Mouse (Mus musculus): Measurements from ENCODE around the gene Trrap. TPM values are rescaled to one million over a fixed set of nuclear protein-coding genes. Genes with fewer than 3 reads are reported as not detected.

Gene Trrap
- polyA plus RNA-seq, 1 experiment from 2014 or later: 47.2 TPM

- H3K4me2 ChIP-seq (ENCODE audit: low read depth, low read length): no peak overlapping the region
- no peak overlapping the region for H3K27ac ChIP-seq (ENCODE audit: low read length)
- no peak for ATAC-seq (replicated peaks; ENCODE audit: extremely low read depth, insufficient read depth, low FRiP score)
- 30% methylated on average over 8 of the region's 8 CpGs for WGBS
- H3K9me3 ChIP-seq (replicated peaks; ENCODE audit: control insufficient read depth, low read length): no peaks in the 10 kb centered on the region
- H3K9ac ChIP-seq (ENCODE audit: low read length): no peak overlapping the region
- no peaks in the 10 kb centered on the region for H3K27me3 ChIP-seq (ENCODE audit: control insufficient read depth, insufficient read depth, low read length)
- H3K4me3 ChIP-seq (ENCODE audit: low read length): no peak overlapping the region
- no peaks in the 10 kb centered on the region for H3K4me1 ChIP-seq (ENCODE audit: control insufficient read depth, insufficient read depth, low read length)
- H3K36me3 ChIP-seq (ENCODE audit: control insufficient read depth, insufficient read depth): no peaks in the 10 kb centered on the region
Observed at GRCm38 (mm10) chr5:144734949-144735348, 32.6 kb upstream of the Trrap start.

- H3K27ac ChIP-seq (ENCODE audit: low read length): no peak overlapping the region
- ATAC-seq (replicated peaks; ENCODE audit: extremely low read depth, insufficient read depth, low FRiP score): no peak
- H3K9me3 ChIP-seq (replicated peaks; ENCODE audit: control insufficient read depth, low read length): no peaks in the 10 kb centered on the region
- no peak overlapping the region for H3K4me2 ChIP-seq (ENCODE audit: low read depth, low read length)
- WGBS: 83% methylated on average over 14 of the region's 14 CpGs
- H3K4me1 ChIP-seq (ENCODE audit: control insufficient read depth, insufficient read depth, low read length): no peaks in the 10 kb centered on the region
- no peaks in the 10 kb centered on the region for H3K36me3 ChIP-seq (ENCODE audit: control insufficient read depth, insufficient read depth)
- H3K4me3 ChIP-seq (ENCODE audit: low read length): no peak overlapping the region
- no peak overlapping the region for H3K9ac ChIP-seq (ENCODE audit: low read length)
- H3K27me3 ChIP-seq (ENCODE audit: control insufficient read depth, insufficient read depth, low read length): no peaks in the 10 kb centered on the region
Observed at GRCm38 (mm10) chr5:144737101-144737500, 30.4 kb upstream of the Trrap start.

GRCm38 (mm10) chr5:144752432-144752831, 15.1 kb upstream of the Trrap start:
- no peak for ATAC-seq (replicated peaks; ENCODE audit: extremely low read depth, insufficient read depth, low FRiP score)
- Histone ChIP-seq H3K4me1 (ENCODE audit: control insufficient read depth, insufficient read depth, low read length) (0 out of 2 replicates have a peak, but pooled peaks cover 6% of the 10 kb centered on the region), H3K9me3 (replicated peaks; ENCODE audit: control insufficient read depth, low read length) (no peaks in the 10 kb centered on the region), H3K27me3 (ENCODE audit: control insufficient read depth, insufficient read depth, low read length) (no peaks in the 10 kb centered on the region), H3K4me2 (ENCODE audit: low read depth, low read length) (no peak overlapping the region), H3K9ac (ENCODE audit: low read length) (no peak overlapping the region), H3K4me3 (ENCODE audit: low read length) (no peak overlapping the region), H3K36me3 (ENCODE audit: control insufficient read depth, insufficient read depth) (no peaks in the 10 kb centered on the region), H3K27ac (ENCODE audit: low read length) (no peak overlapping the region)
- WGBS: 6% methylated on average over 5 of the region's 5 CpGs

GRCm38 (mm10) chr5:144753041-144753440, 14.5 kb upstream of the Trrap start:
- no peak overlapping the region for H3K4me3 ChIP-seq (ENCODE audit: low read length)
- WGBS: 55% methylated on average over 7 of the region's 7 CpGs
- H3K4me1 ChIP-seq (ENCODE audit: control insufficient read depth, insufficient read depth, low read length): 0 out of 2 replicates have a peak, but pooled peaks cover 6% of the 10 kb centered on the region
- H3K9ac ChIP-seq (ENCODE audit: low read length): no peak overlapping the region
- ATAC-seq (replicated peaks; ENCODE audit: extremely low read depth, insufficient read depth, low FRiP score): no peak
- H3K27ac ChIP-seq (ENCODE audit: low read length): no peak overlapping the region
- H3K27me3 ChIP-seq (ENCODE audit: control insufficient read depth, insufficient read depth, low read length): no peaks in the 10 kb centered on the region
- H3K4me2 ChIP-seq (ENCODE audit: low read depth, low read length): no peak overlapping the region
- no peaks in the 10 kb centered on the region for H3K9me3 ChIP-seq (replicated peaks; ENCODE audit: control insufficient read depth, low read length)
- H3K36me3 ChIP-seq (ENCODE audit: control insufficient read depth, insufficient read depth): no peaks in the 10 kb centered on the region

GRCm38 (mm10) chr5:144755191-144755590, 12.3 kb upstream of the Trrap start:
- no peaks in the 10 kb centered on the region for H3K9me3 ChIP-seq (replicated peaks; ENCODE audit: control insufficient read depth, low read length)
- H3K4me2 ChIP-seq (ENCODE audit: low read depth, low read length): no peak overlapping the region
- no peak overlapping the region for H3K4me3 ChIP-seq (ENCODE audit: low read length)
- 0 out of 2 replicates have a peak, but pooled peaks cover 6% of the 10 kb centered on the region for H3K4me1 ChIP-seq (ENCODE audit: control insufficient read depth, insufficient read depth, low read length)
- WGBS: 26% methylated on average over 10 of the region's 10 CpGs
- no peaks in the 10 kb centered on the region for H3K36me3 ChIP-seq (ENCODE audit: control insufficient read depth, insufficient read depth)
- no peak for ATAC-seq (replicated peaks; ENCODE audit: extremely low read depth, insufficient read depth, low FRiP score)
- no peak overlapping the region; the same call in 1 of the 2 replicates for H3K27ac ChIP-seq (ENCODE audit: low read length)
- peaks cover 4% of the 10 kb centered on the region for H3K27me3 ChIP-seq (ENCODE audit: control insufficient read depth, insufficient read depth, low read length)
- H3K9ac ChIP-seq (ENCODE audit: low read length): no peak overlapping the region

GRCm38 (mm10) chr5:144757402-144757801, 10.1 kb upstream of the Trrap start:
- Histone ChIP-seq H3K9me3 (replicated peaks; ENCODE audit: control insufficient read depth, low read length) (no peaks in the 10 kb centered on the region), H3K4me1 (ENCODE audit: control insufficient read depth, insufficient read depth, low read length) (peaks cover 7% of the 10 kb centered on the region; the same call in 1 of the 2 replicates), H3K9ac (ENCODE audit: low read length) (no peak overlapping the region), H3K4me3 (ENCODE audit: low read length) (no peak overlapping the region), H3K27ac (ENCODE audit: low read length) (no peak overlapping the region), H3K27me3 (ENCODE audit: control insufficient read depth, insufficient read depth, low read length) (peaks cover 21% of the 10 kb centered on the region), H3K4me2 (ENCODE audit: low read depth, low read length) (no peak overlapping the region), H3K36me3 (ENCODE audit: control insufficient read depth, insufficient read depth) (no peaks in the 10 kb centered on the region)
- WGBS: 86% methylated on average over 9 of the region's 9 CpGs
- ATAC-seq (replicated peaks; ENCODE audit: extremely low read depth, insufficient read depth, low FRiP score): no peak

GRCm38 (mm10) chr5:144758422-144758821, 9.1 kb upstream of the Trrap start:
- Histone ChIP-seq H3K9me3 (replicated peaks; ENCODE audit: control insufficient read depth, low read length) (no peaks in the 10 kb centered on the region), H3K4me1 (ENCODE audit: control insufficient read depth, insufficient read depth, low read length) (peaks cover 6% of the 10 kb centered on the region; the same call in 1 of the 2 replicates), H3K4me3 (ENCODE audit: low read length) (no peak overlapping the region), H3K27ac (ENCODE audit: low read length) (no peak overlapping the region), H3K9ac (ENCODE audit: low read length) (no peak overlapping the region), H3K36me3 (ENCODE audit: control insufficient read depth, insufficient read depth) (no peaks in the 10 kb centered on the region), H3K4me2 (ENCODE audit: low read depth, low read length) (no peak overlapping the region), H3K27me3 (ENCODE audit: control insufficient read depth, insufficient read depth, low read length) (peaks cover 27% of the 10 kb centered on the region)
- WGBS: 25% methylated on average over 8 of the region's 8 CpGs
- no peak for ATAC-seq (replicated peaks; ENCODE audit: extremely low read depth, insufficient read depth, low FRiP score)

GRCm38 (mm10) chr5:144761161-144761868, 6.2 kb upstream of the Trrap start, which contains the start of gene Tmem130:
Gene Tmem130 (minus strand): TSS chr5:144761818.
- Histone ChIP-seq H3K4me3 (ENCODE audit: low read length) (peak within 1 kb of the TSS; percentile 25), H3K27me3 (ENCODE audit: control insufficient read depth, insufficient read depth, low read length) (peaks cover 27% of the 10 kb centered on the region), H3K9me3 (replicated peaks; ENCODE audit: control insufficient read depth, low read length) (no peaks in the 10 kb centered on the region), H3K36me3 (ENCODE audit: control insufficient read depth, insufficient read depth) (no peaks in the 10 kb centered on the region), H3K9ac (ENCODE audit: low read length) (no peak within 1 kb of the TSS), H3K4me2 (ENCODE audit: low read depth, low read length) (peak within 1 kb of the TSS; percentile 52), H3K27ac (ENCODE audit: low read length) (no peak within 1 kb of the TSS), H3K4me1 (ENCODE audit: control insufficient read depth, insufficient read depth, low read length) (peaks cover 2% of the 10 kb centered on the region; the same call in 1 of the 2 replicates)
- ATAC-seq (replicated peaks; ENCODE audit: extremely low read depth, insufficient read depth, low FRiP score): no peak
- 2% methylated on average over 38 of the region's 38 CpGs for WGBS

GRCm38 (mm10) chr5:144766026-144766425, 1.5 kb upstream of the Trrap start:
- Histone ChIP-seq H3K36me3 (ENCODE audit: control insufficient read depth, insufficient read depth) (peaks cover under 1% of the 10 kb centered on the region; the same call in 1 of the 2 replicates), H3K4me1 (ENCODE audit: control insufficient read depth, insufficient read depth, low read length) (peaks cover 15% of the 10 kb centered on the region), H3K9me3 (replicated peaks; ENCODE audit: control insufficient read depth, low read length) (no peaks in the 10 kb centered on the region), H3K27ac (ENCODE audit: low read length) (no peak overlapping the region), H3K4me2 (ENCODE audit: low read depth, low read length) (no peak overlapping the region), H3K4me3 (ENCODE audit: low read length) (no peak overlapping the region), H3K9ac (ENCODE audit: low read length) (no peak overlapping the region), H3K27me3 (ENCODE audit: control insufficient read depth, insufficient read depth, low read length) (peaks cover 19% of the 10 kb centered on the region)
- no peak for ATAC-seq (replicated peaks; ENCODE audit: extremely low read depth, insufficient read depth, low FRiP score)
- WGBS: 69% methylated on average over 7 of the region's 7 CpGs

Measured in heart, embryonic 16.5 days (tissue).